Mouse (Mus musculus) cortical plate, adult 2 months (tissue): ENCODE measurements around the gene Hba-x.
A peak's percentile ranks its signal among the peaks of the same experiment; 100 is the strongest.

Experiments
- CTCF ChIP-seq: fragments of 200-500 bp; IDR thresholded peaks from 2 replicates; pipeline ENCODE4 v1.5.1; 2011; ENCODE audit warnings: mild to moderate bottlenecking, control low read depth, low read length; ENCODE audit not compliant: insufficient read depth; ENCODE audit errors: extremely low read depth
- POLR2A ChIP-seq: fragments of 200-500 bp; IDR thresholded peaks from 2 replicates; pipeline ENCODE4 v1.6.1; 2011; ENCODE audit warnings: mild to moderate bottlenecking, low read length, control low read depth; ENCODE audit not compliant: insufficient read depth; ENCODE audit errors: extremely low read depth

GRCm38 (mm10) chr11:32236712-32237410, 39.3 kb upstream of the Hba-x start:
- TF ChIP-seq POLR2A (no peak), CTCF (peak; percentile 49)
